Mouse (Mus musculus) liver, adult (tissue): ENCODE data around the gene Fam19a1.

Source experiments
- GATA4 ChIP-seq: IDR thresholded peaks from 2 replicates; pipeline ENCODE4 v1.6.1; 2014; ENCODE audit warnings: mild to moderate bottlenecking, low read length; ENCODE audit not compliant: insufficient replicate concordance

Fam19a1 gene

DNA sequence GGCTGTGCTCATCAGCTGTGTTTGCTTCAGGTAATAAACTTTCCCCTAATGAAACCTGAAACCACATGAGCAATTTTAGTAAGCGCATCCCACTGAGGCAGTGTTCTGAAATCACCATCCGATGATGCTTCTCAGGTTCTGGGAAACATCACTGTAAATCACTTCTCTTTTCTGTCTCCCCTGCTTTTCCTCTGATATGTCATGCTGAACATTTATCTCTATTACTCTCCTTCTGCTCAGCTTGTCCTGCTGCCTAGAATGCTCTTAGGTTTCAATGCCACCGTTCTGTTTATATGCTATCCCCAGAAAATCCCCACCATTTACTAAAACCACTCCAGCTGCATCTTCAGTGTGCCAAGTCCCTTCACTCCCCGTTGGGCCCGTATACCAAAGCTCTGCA lies 386.5 kb downstream of the Fam19a1 start:
- TF ChIP-seq GATA4, result no peak

DNA sequence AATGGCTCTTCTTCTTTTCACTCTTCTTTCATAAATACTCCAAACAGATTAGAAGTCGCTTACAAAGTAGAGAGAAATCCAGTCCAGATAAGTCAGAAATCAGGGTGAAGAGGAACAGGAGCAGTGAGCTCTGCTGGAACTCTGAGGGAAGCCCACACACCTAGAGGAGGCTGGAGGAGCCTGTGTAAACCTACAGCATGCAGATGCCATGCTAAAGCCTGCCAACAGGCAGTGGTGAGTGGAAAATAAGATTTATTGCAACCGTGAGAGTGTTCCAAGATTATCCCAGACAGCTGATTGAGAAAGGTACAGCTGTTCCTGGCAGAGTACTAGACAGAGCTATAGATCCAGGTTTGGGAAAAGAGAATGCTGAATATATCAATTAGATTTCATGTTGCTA lies 428.6 kb downstream of the Fam19a1 start:
- TF ChIP-seq GATA4, result no peak

DNA sequence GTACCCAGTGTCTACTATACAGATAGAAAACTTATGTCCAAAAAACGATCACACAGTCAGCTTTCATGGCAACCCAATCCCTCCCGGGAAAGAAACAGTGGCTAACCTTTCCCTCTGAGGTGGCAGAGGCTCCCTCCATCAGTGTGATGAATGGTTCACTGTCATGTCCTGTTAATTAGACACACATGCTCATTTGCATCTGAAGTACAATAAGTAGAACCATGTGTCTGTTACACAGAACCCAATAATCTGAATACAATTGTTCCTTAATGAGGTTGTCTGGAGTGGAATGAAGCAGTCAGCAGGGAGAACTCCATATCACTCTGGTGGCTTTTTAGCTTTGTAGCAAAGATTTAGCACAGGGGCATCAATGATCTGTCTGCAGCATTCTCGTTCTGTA lies 431.9 kb downstream of the Fam19a1 start:
- no peak for TF ChIP-seq GATA4

DNA sequence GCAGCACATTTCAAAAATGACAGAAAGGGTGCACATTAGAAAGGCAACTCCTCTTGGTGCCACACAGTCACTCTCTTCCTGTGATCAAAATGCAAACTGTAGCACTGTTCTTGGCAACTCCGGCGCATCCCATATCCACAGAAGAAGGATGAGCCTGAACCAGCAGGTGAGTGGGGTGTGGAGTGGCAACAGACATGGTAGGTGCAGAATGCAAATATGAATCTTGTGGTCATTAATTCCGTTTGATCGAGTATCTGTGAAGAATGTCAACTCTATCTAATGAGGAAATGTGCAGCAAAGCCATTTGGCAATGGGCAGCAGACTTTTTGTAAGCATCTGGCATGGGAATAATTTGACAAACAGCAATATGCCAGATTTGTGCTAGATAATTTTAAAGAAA lies 437.5 kb downstream of the Fam19a1 start:
- TF ChIP-seq GATA4, result no peak

DNA sequence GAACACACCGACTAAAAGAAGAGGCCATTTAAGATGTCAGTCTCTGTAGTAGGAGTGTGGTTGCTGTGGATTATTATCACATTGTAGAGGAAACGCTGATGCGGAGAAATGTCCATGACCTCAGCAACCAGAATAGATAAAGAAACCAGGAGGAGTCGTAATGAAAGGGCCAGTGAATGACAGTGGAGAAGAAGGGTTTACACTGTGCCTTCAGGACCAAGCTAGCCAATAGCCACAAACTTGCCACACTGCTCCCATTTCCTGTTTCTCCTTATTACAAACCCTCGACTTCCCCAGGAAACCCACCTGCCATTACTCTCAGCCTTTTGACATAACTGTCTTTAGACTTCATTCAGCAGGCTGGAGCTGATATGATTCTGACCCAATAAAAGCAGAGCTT lies 465.7 kb downstream of the Fam19a1 start:
- TF ChIP-seq GATA4, result no peak

DNA sequence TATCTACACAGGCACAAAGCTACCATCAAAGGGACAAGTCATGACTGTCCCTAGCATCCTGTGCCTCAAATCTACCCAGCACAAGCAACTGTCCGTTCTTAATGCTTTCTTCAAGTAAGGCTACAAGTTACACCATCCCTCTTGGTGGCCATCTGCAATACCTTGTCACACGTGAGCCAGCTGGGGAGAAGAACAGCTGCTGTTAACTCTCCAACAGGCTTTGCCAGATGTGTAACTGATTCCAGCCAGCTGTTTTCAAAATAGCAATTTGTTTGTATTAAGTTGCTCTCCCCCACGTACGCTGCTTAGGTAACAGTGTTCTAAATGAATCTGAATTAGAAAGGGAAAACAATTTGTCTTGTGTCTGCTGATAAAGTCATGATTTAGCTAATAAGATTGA lies 467.8 kb downstream of the Fam19a1 start:
- TF ChIP-seq GATA4, result no peak

DNA sequence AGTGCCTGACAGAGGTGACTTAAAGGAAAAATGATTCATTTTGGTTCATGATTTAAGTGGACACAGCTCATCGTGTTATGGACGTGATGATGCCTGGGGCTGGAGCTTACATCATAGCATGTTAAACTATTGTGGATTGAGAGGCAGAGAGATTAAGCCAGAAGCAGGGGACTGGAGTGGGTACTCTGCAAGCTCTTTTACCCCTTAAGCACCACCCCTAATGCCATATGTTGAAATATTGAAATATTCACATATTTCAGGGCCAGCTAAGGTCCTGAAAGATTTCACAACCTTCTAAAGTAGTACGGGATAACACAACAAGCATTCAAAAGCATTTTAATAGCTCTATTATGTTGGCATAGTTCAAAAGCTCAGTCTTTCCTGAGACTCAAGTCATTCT lies 468.2 kb downstream of the Fam19a1 start:
- no peak for TF ChIP-seq GATA4

DNA sequence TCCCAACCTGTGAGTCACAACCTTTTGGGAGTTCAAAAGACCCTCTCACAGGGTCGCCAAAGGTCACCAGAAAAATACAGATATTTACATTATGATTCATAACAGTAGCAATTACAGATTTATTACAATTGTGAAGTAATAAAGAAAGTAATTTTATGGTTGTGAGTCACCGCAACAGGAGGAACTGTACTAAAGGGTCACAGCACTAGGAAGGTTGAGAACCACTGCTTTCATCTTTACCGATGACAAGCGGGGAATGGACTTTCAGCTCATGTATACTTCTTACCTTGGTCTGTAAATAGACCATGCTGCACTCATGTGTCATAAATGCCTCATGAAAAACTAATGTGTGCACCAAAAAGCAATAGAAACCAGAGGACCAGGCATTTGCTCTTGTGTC lies 474.5 kb downstream of the Fam19a1 start:
- TF ChIP-seq GATA4, result no peak

DNA sequence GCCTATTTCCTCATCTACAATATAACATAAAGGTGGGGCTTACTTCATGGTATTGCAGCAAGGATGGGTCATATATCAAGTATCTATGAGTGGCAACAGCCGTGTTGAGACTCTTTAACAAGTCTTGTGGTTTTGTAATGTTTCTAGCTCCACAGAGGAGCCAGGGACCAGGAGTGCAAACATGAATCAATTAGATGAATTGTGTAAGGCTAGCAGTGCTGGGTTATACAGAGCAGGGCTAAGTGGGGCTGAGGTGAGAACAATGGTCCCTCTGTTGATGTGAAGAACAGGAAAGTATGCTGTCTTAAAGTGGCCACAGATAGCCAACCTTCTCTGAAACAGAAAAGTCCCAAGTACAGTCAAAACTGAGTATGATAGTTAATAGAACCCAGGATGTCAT lies 480.1 kb downstream of the Fam19a1 start:
- TF ChIP-seq GATA4, result no peak

DNA sequence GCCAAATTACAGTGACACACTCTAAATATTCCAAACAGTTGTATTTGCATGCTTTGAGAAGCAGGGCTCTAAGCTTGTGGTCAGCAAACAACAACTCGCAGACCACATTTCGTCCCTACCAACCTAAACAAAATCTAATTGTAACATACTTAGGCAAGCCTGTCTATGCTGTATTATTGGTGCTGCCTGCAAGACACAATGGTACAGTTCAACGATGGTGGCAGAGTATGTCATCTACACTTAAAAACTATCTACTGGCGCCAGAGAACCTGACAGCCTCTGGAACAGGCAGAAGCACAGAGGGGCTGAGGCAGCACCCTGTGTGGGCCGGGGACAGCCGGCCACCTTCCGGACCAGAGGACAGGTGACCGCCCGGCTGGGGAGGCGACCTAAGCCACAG lies 482.2 kb downstream of the Fam19a1 start:
- TF ChIP-seq GATA4, result no peak

DNA sequence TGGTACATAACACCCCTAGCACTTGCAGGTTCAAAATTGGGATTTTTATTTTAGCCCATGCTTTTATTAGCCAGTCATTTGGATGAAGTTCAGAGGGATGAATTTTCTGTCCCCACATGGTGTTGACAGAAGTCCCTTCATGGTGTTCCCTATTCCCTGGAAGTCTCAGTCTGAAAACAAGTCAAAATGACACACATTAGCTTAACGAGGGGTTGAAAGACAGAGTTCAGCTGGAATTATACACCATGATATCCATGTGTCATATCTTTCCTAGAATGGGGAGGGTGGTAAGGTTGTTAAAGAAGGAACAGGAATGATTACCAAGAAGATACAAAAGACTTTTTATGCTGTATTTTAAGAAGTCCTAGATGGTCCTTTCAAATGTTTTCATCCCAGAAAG lies 511.2 kb downstream of the Fam19a1 start:
- no peak for TF ChIP-seq GATA4

DNA sequence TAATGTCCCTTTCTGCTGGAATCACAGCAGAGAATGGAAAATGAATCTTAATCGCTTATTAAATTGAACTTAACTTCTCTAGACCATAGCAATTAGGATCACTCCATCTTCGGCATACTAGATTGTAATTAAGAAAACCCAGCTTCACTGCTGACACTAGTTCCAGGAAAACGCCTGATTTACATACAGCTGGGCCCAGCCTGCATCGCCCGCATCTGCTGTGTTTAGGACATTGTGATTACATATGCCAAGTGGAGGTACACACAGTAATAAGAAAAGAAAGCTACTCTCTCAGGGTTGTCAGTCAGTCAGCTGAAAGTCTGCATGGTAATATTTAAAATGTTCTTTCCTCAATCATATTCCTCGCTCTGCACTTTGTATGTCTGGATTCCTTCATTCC lies 518.6 kb downstream of the Fam19a1 start:
- no peak for TF ChIP-seq GATA4

DNA sequence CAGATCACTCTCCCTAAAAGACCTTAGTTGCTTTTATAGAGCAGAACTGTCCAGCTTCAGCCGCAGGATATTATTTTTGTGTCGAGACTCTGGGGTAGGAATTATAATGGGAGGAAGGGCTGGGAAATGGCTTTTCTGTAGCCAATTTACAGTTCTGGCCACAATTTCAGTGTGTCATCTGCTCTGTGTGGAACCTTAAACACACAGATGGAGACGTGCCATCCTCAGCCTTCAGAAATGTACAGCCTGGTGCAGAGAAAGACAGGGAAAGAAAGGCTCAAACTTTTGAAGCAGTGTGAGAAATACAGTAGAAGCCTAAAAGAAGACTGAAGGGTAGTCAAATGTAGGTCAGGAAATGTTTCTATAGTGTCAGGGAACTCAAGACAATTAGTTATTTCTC lies 519.3 kb downstream of the Fam19a1 start:
- no peak for TF ChIP-seq GATA4

DNA sequence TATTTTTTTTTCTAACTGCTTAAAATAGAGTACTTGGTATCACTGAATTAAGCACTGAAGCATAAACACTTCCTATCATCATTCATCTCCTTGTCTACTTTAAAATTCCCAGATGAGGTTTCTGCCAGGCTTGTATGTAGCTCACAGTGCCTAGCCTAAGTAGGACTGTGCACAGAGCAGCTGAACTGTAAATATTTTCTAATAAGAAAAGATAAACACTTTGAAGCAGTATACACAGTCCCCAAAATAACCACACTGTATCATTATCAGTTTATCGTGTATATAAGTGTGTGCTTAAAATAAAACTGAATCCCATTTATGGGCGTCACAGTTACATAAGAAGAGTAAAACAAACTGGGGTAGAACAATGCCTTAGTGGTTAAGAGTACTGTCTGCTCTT lies 522.7 kb downstream of the Fam19a1 start:
- no peak for TF ChIP-seq GATA4

DNA sequence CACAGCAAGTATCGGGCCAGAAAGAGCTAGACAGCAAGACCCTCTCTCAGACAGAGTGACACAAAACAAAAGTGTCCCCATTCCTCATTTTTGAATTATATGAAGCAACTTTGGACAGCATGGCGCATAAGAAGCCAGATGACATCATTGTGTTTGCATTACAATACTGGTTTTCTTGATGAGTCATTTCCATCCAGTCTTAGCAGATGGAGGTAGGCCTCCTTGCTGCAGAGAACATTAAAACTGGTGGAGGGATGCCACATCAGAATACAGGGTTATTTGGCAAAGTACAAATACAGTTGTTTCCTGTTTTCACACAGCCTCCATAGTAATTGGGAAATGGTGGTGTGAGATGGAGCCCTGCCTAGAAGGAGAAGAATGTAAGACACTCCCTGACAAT lies 535.8 kb downstream of the Fam19a1 start:
- no peak for TF ChIP-seq GATA4

DNA sequence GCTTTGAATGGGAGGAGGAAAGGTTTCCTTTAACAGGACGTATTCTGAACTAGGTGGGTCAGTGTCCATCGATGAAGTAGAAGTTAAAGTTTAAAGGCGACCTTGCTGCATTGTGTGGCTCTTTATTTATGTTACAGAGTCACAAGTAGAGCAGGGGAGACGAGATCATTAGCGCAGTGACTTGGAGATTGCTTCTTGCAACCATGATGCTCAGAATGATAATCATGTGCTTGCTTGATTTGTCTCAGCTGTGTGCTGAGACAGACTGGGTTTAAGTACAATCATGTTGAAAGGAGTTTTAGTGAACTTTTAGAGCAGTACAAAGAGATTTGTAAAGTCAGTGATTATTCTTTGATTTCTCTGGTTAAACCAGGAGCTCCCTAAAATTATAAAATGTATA lies 536.3 kb downstream of the Fam19a1 start:
- TF ChIP-seq GATA4, result no peak

DNA sequence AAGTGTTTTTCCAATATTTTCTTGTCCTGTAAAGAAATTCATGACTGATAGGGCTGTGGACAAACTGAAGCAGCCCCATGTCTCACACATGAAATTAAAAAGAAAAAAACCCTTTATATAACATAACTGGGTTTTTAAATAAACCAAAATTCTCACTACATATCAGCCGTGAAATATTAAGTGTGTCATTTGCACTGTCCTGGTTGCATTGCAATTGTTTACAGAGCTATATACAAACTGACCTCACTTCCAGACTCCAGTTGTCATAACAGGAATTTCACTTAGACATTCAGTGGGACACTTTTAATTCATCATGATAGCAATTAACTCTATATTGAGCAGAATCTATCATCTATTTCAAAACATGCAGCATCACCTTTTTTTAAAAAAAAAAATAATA lies 553.4 kb downstream of the Fam19a1 start:
- no peak for TF ChIP-seq GATA4

DNA sequence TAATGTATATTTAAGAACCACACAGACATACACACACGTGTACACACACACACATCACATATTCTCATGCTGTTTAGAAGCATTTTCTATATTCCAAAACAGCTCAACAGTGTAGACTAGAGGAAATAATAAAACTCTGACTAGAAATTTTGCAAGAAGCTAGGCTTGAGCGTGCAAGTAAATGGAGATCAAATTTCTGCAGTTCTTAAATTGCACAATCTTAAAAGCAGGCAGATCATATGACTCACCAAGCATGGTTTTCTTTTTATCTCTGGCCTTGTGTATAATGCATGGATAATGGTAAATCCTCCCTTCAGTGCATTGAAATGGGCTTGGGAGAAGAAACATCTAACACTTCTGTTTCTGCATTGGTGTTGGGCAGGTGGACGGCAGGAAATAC lies 564.9 kb downstream of the Fam19a1 start:
- no peak for TF ChIP-seq GATA4
